15 mouse cellular contexts compared by ENCODE assay signal in the genomic region with DNA sequence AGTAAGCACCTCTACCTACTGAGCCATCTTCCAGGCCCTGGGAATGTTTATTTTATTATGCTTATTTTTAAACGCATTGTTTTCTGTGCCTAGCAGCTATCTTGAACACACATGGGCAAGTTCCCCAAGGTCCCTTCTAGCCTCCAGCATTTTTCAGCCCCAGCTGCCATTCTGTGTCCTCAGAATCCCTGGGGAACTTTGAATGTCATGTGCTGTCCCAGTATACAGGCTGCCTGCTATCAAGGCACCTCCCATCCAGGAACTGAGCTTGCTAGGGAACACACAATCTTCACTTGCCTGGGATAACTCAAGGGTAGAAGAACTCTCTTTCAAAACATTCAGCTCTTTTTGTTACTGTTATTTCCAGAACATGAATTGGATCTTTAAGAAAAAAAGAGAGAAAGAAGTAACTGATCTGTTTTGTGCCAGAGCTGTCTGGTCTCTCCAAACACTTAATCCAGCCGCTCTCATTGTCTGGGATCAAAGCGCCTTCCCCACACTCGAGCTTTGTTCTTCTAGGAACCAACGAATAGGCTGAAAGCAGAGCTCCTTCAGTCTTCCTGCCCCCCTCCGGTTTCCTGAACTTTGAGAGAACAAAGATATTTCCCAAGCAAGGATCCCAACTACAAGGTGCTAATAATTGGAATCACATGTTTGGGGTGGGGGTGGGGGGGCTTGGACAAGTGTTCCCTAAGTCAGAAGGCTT.
DNase-seq lines count a peak whose midpoint lies in the region; ATAC-seq and TF ChIP-seq lines count a peak whose summit lies in the region.
"Had no signal": no experiment of that assay in that cellular context is flagged by ENCODE, and none has a peak within 500 bp of the region (broad histone marks: within the 10 kb centered on the region; RNA-seq: fewer than 3 reads in every experiment).

No protein-coding gene starts in this region.

- H3K4me2 ChIP-seq in forebrain, embryonic 11.5 days (ENCODE audit: low read depth, low read length, severe bottlenecking), result peak overlapping the region; percentile 6; the same call in 1 of the 2 replicates
- H3K4me2 ChIP-seq in forebrain, embryonic 15.5 days (replicated peaks), result no peak overlapping the region
- H3K4me2 ChIP-seq in lung, postnatal 0 days (replicated peaks; ENCODE audit: low read depth, low read length), result no peak overlapping the region
- no peak overlapping the region for H3K4me2 ChIP-seq in embryonic facial prominence, embryonic 14.5 days (ENCODE audit: low read depth, low read length)
- no peak overlapping the region for H3K4me2 ChIP-seq in neural tube, embryonic 12.5 days (replicated peaks)
- H3K4me2 ChIP-seq: stomach, embryonic 15.5 days had no signal

- H3K36me3 ChIP-seq in forebrain, embryonic 11.5 days (ENCODE audit: control insufficient read depth, insufficient read depth, low read length), result no peaks in the 10 kb centered on the region
- H3K36me3 ChIP-seq in forebrain, embryonic 15.5 days, result no peaks in the 10 kb centered on the region
- no peaks in the 10 kb centered on the region for H3K36me3 ChIP-seq in lung, postnatal 0 days (ENCODE audit: insufficient read depth, low read length)
- no peaks in the 10 kb centered on the region for H3K36me3 ChIP-seq in embryonic facial prominence, embryonic 14.5 days (ENCODE audit: control insufficient read depth, insufficient read depth, low read length)
- no peaks in the 10 kb centered on the region for H3K36me3 ChIP-seq in neural tube, embryonic 12.5 days
- H3K36me3 ChIP-seq: G1E; stomach, embryonic 15.5 days had no signal

- WGBS in forebrain, embryonic 11.5 days, result 13% methylated on average over 6 of the region's 6 CpGs
- 12% methylated on average over 6 of the region's 6 CpGs for WGBS in forebrain, embryonic 15.5 days
- 13% methylated on average over 6 of the region's 6 CpGs for WGBS in lung, postnatal 0 days
- WGBS in embryonic facial prominence, embryonic 14.5 days, result 17% methylated on average over 6 of the region's 6 CpGs
- WGBS in neural tube, embryonic 12.5 days, result 11% methylated on average over 6 of the region's 6 CpGs

- H3K9me3 ChIP-seq in forebrain, embryonic 11.5 days (ENCODE audit: control insufficient read depth, low read length), result no peaks in the 10 kb centered on the region
- H3K9me3 ChIP-seq in forebrain, embryonic 15.5 days, result no peaks in the 10 kb centered on the region
- H3K9me3 ChIP-seq in lung, postnatal 0 days (ENCODE audit: low read length), result no peaks in the 10 kb centered on the region
- no peaks in the 10 kb centered on the region for H3K9me3 ChIP-seq in embryonic facial prominence, embryonic 14.5 days (ENCODE audit: control insufficient read depth, low read length)
- no peaks in the 10 kb centered on the region for H3K9me3 ChIP-seq in neural tube, embryonic 12.5 days
- H3K9me3 ChIP-seq: stomach, embryonic 15.5 days had no signal

- H3K4me1 ChIP-seq in forebrain, embryonic 11.5 days (replicated peaks; ENCODE audit: control insufficient read depth, insufficient read depth, low read length), result peaks cover 4% of the 10 kb centered on the region; the same call in 1 of the 2 replicates
- no peaks in the 10 kb centered on the region for H3K4me1 ChIP-seq in forebrain, embryonic 15.5 days
- no peaks in the 10 kb centered on the region for H3K4me1 ChIP-seq in lung, postnatal 0 days (ENCODE audit: insufficient read depth, low read depth, low read length)
- H3K4me1 ChIP-seq in embryonic facial prominence, embryonic 14.5 days (ENCODE audit: control insufficient read depth, insufficient read depth, low read length), result 0 out of 2 replicates have a peak, but pooled peaks cover 9% of the 10 kb centered on the region
- 0 out of 2 replicates have a peak, but pooled peaks cover 12% of the 10 kb centered on the region for H3K4me1 ChIP-seq in neural tube, embryonic 12.5 days
- H3K4me1 ChIP-seq: stomach, embryonic 15.5 days had no signal

- H3K4me3 ChIP-seq in forebrain, embryonic 11.5 days (ENCODE audit: low read depth, low read length), result no peak overlapping the region
- H3K4me3 ChIP-seq in forebrain, embryonic 15.5 days, result no peak overlapping the region
- no peak overlapping the region for H3K4me3 ChIP-seq in lung, postnatal 0 days (ENCODE audit: low read depth, low read length)
- no peak overlapping the region for H3K4me3 ChIP-seq in embryonic facial prominence, embryonic 14.5 days (ENCODE audit: low read depth, low read length)
- no peak overlapping the region for H3K4me3 ChIP-seq in neural tube, embryonic 12.5 days
- H3K4me3 ChIP-seq: stomach, embryonic 15.5 days had no signal

- no peak for DNase-seq in forebrain, embryonic 11.5 days (ENCODE audit: low spot score)
- DNase-seq in lung, postnatal 0 days (ENCODE audit: low spot score), result peak; percentile 86
- DNase-seq in lung, postnatal 25 days (ENCODE audit: low spot score), result no peak
- peak; percentile 76 for DNase-seq in embryonic facial prominence, embryonic 14.5 days (ENCODE audit: low spot score)
- no peak for DNase-seq in gastrocnemius, adult 18-20 months (ENCODE audit: low spot score)
- DNase-seq in adrenal gland, adult 8-10 months, result no peak
- DNase-seq: adrenal gland, postnatal 25 days; cerebellum, adult 9-10 months; heart, postnatal 4 days; kidney, postnatal 14 days; left cerebral cortex, postnatal 4 days had no signal

- no peak; the same call in 1 of the 2 replicates for ATAC-seq in forebrain, embryonic 11.5 days (replicated peaks; ENCODE audit: low FRiP score)
- ATAC-seq in forebrain, embryonic 15.5 days (replicated peaks), result no peak
- peak; percentile 85 for ATAC-seq in lung, postnatal 0 days
- ATAC-seq in embryonic facial prominence, embryonic 14.5 days (ENCODE audit: low read depth), result 0 out of 2 replicates have a peak, but pooled peaks have one; percentile 22
- ATAC-seq in neural tube, embryonic 12.5 days (ENCODE audit: low FRiP score, low read depth), result peak; percentile 69

- H3K27me3 ChIP-seq in forebrain, embryonic 11.5 days (ENCODE audit: control insufficient read depth, insufficient read depth, low read length), result peaks cover 5% of the 10 kb centered on the region
- no peaks in the 10 kb centered on the region for H3K27me3 ChIP-seq in forebrain, embryonic 15.5 days
- H3K27me3 ChIP-seq in lung, postnatal 0 days (replicated peaks; ENCODE audit: insufficient read depth, low read length), result no peaks in the 10 kb centered on the region
- no peaks in the 10 kb centered on the region for H3K27me3 ChIP-seq in embryonic facial prominence, embryonic 14.5 days (replicated peaks; ENCODE audit: control insufficient read depth, insufficient read depth, low read length)
- no peaks in the 10 kb centered on the region for H3K27me3 ChIP-seq in neural tube, embryonic 12.5 days (replicated peaks)
- H3K27me3 ChIP-seq: stomach, embryonic 15.5 days had no signal

- 0 out of 2 replicates have a peak, but pooled peaks have one; percentile 1 for TF ChIP-seq CTCF in lung, postnatal 0 days (IDR thresholded peaks at IDR 0.05)

- H3K9ac ChIP-seq in forebrain, embryonic 11.5 days (ENCODE audit: low read length), result no peak overlapping the region
- no peak overlapping the region for H3K9ac ChIP-seq in forebrain, embryonic 15.5 days (replicated peaks)
- H3K9ac ChIP-seq in lung, postnatal 0 days (replicated peaks; ENCODE audit: low read depth), result no peak overlapping the region
- no peak overlapping the region for H3K9ac ChIP-seq in embryonic facial prominence, embryonic 14.5 days (ENCODE audit: low read depth, low read length)
- H3K9ac ChIP-seq in neural tube, embryonic 12.5 days, result no peak overlapping the region
- H3K9ac ChIP-seq: stomach, embryonic 15.5 days had no signal

- TF ChIP-seq EP300 in lung, postnatal 0 days (IDR thresholded peaks at IDR 0.05), result peak; percentile 34

- no peak overlapping the region for H3K27ac ChIP-seq in forebrain, embryonic 11.5 days (ENCODE audit: low read depth, low read length)
- no peak overlapping the region for H3K27ac ChIP-seq in forebrain, embryonic 15.5 days (replicated peaks)
- H3K27ac ChIP-seq in lung, postnatal 0 days (ENCODE audit: low read length), result peak overlapping the region; percentile 62; the same call in 1 of the 2 replicates
- 0 out of 2 replicates have a peak overlapping the region, but pooled peaks have one; percentile 6 for H3K27ac ChIP-seq in embryonic facial prominence, embryonic 14.5 days (replicated peaks; ENCODE audit: low read depth, low read length)
- H3K27ac ChIP-seq in neural tube, embryonic 12.5 days, result no peak overlapping the region
- H3K27ac ChIP-seq: stomach, embryonic 15.5 days had no signal

Comparison
In these comparisons a context has a peak if more than half of its experiments do, and no peak if none do; other contexts are left out.
1. DNase-seq: peak in lung, postnatal 0 days (single experiment) and embryonic facial prominence, embryonic 14.5 days (single experiment); none in forebrain, embryonic 11.5 days (single experiment), lung, postnatal 25 days (single experiment), gastrocnemius, adult 18-20 months (single experiment) and adrenal gland, adult 8-10 months (single experiment).
2. ATAC-seq: peak in lung, postnatal 0 days (single experiment), embryonic facial prominence, embryonic 14.5 days (single experiment) and neural tube, embryonic 12.5 days (single experiment); none in forebrain, embryonic 11.5 days (single experiment) and forebrain, embryonic 15.5 days (single experiment).
3. H3K27ac ChIP-seq: peak in lung, postnatal 0 days (single experiment) and embryonic facial prominence, embryonic 14.5 days (single experiment); none in forebrain, embryonic 11.5 days (single experiment), forebrain, embryonic 15.5 days (single experiment) and neural tube, embryonic 12.5 days (single experiment).